Mouse (Mus musculus) CD8-positive naive resting alpha-beta T cell, adult 2 months (primary cell): ENCODE data around the gene Tmem92.

Experiments
- DNase-seq, 2 experiments: peaks; one replicate each; pipeline ENCODE4 v3.0.0; 2022; ENCODE audit warnings: low read depth in 2 of 2, low spot score in 2 of 2

Gene Tmem92

GRCm38 (mm10) chr11:94729565-94729964 lies 52.9 kb downstream of the Tmem92 start:
- no peak for DNase-seq

DNA sequence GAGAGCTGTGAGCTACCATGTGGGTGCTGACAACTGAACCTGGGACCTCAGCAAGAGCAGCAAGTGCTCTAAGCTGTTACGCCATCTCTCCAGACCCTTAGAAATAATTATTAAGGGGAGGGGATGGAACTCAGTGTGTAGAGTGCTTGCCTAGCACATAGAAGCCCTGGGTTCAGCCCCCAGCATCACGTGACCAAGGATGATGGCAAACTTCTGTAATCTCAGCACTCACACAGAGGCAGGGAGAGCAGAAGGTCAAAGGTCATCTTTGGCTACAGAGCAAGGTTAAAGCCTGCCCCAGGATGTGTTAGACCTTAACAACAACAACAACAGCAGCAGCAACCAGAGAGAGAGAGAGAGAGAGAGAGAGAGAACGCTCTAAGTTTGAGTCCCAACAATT lies 54.0 kb downstream of the Tmem92 start:
- no peak for DNase-seq

GRCm38 (mm10) chr11:94727306-94727705 lies 55.2 kb downstream of the Tmem92 start:
- DNase-seq: no peak
